Mouse (Mus musculus) liver, postnatal 0 days (tissue): ENCODE results near the gene Gng12. TPM values are rescaled to one million over a fixed set of nuclear protein-coding genes. Genes with fewer than 3 reads are reported as not detected.
A peak's percentile ranks its signal among the peaks of the same experiment; 100 is the strongest.

ENCODE experiments used
- ATAC-seq: fragments of 200-750 bp; cut with Nextera tagmentation; 2 replicates; pipeline ENCODE4 v1.8.0; 2017; ENCODE audit warnings: mild to moderate bottlenecking, moderate library complexity
- DNase-seq: peaks from one replicate; pipeline ENCODE4 v3.0.0-alpha.2; 2016
- H3K27ac ChIP-seq: fragments of 300-500 bp; sonication (generic); 2 replicates; pipeline ENCODE4 v1.5.1; 2014; ENCODE audit warnings: antibody characterized with exemption, moderate library complexity, mild to moderate bottlenecking, low read depth
- H3K27me3 ChIP-seq: fragments of 300-500 bp; sonication (generic); 2 replicates; pipeline ENCODE4 v1.6.1; 2014; ENCODE audit warnings: low read length, control low read depth, mixed read lengths; ENCODE audit not compliant: insufficient read depth
- H3K36me3 ChIP-seq: fragments of 300-500 bp; sonication (generic); replicated peaks from 2 replicates; pipeline ENCODE4 v1.6.1; 2014; ENCODE audit warnings: mild to moderate bottlenecking, control low read depth, low read length, moderate library complexity, mixed read lengths; ENCODE audit not compliant: insufficient read depth
- H3K4me1 ChIP-seq: fragments of 300-500 bp; sonication (generic); 2 replicates; pipeline ENCODE4 v1.6.1; 2014; ENCODE audit warnings: antibody characterized with exemption, mild to moderate bottlenecking, control low read depth; ENCODE audit not compliant: insufficient read depth
- H3K4me2 ChIP-seq: fragments of 300-500 bp; sonication (generic); 2 replicates; pipeline ENCODE4 v1.6.1; 2014; ENCODE audit warnings: low read depth, mild to moderate bottlenecking, low read length, moderate library complexity, mixed read lengths
- H3K4me3 ChIP-seq: fragments of 300-500 bp; sonication (generic); 2 replicates; pipeline ENCODE4 v1.5.1; 2014; ENCODE audit warnings: low read depth, low read length
- H3K9ac ChIP-seq: fragments of 300-500 bp; sonication (generic); replicated peaks from 2 replicates; pipeline ENCODE4 v1.6.1; 2014; ENCODE audit warnings: mild to moderate bottlenecking, moderate library complexity
- H3K9me3 ChIP-seq: fragments of 300-500 bp; sonication (generic); 2 replicates; pipeline ENCODE4 v1.6.1; 2016; ENCODE audit warnings: mild to moderate bottlenecking, control low read depth, low read length, mixed read lengths
- CTCF ChIP-seq: sonication (generic); IDR thresholded peaks from 2 replicates; pipeline ENCODE4 v1.5.1; 2016; ENCODE audit warnings: antibody characterized with exemption, low read depth
- EP300 ChIP-seq: IDR thresholded peaks from 2 replicates; pipeline ENCODE4 v1.6.1; 2016; ENCODE audit warnings: antibody characterized with exemption, low read depth, mild to moderate bottlenecking
- WGBS: fragments of 180-500 bp; shearing (Covaris S2); extraction: QIAGEN DNeasy Blood & Tissue Kit; methylation state at CpG from one replicate; pipeline ENCODE4 v1.1.7; 2014; ENCODE audit not compliant: insufficient replicate concordance; 5-methylcytosine and 5-hydroxymethylcytosine counted together
- polyA plus RNA-seq: library from polyadenylated mRNA; unstranded; fragments of >200 nt; fragmentation: Nextera tagmentation; extraction: Ambion mirVana; gene quantifications from 2 replicates; pipeline ENCODE4 v1.2.1, GENCODE M21; 2015

Gene Gng12
- polyA plus RNA-seq, 1 experiment from 2014 or later: 39.4 TPM

GRCm38 (mm10) chr6:66890349-66891158 lies 5.6 kb upstream of the Gng12 start:
- TF ChIP-seq CTCF: no peak
- no peak for TF ChIP-seq EP300

GRCm38 (mm10) chr6:66893950-66894349 lies 2.2 kb upstream of the Gng12 start:
- ATAC-seq: no peak
- Histone ChIP-seq H3K4me3 (no peak overlapping the region), H3K27me3 (no peaks in the 10 kb centered on the region), H3K4me2 (no peak overlapping the region), H3K9ac (no peak overlapping the region), H3K36me3 (no peaks in the 10 kb centered on the region), H3K9me3 (no peaks in the 10 kb centered on the region), H3K27ac (no peak overlapping the region), H3K4me1 (peaks cover 10% of the 10 kb centered on the region)
- 72% methylated on average over 5 of the region's 5 CpGs for WGBS
- TF ChIP-seq EP300 (no peak), CTCF (no peak)
- DNase-seq: no peak

More at GRCm38 (mm10) chr6:66890349-66891158, 5.6 kb upstream of the Gng12 start:
- Histone ChIP-seq H3K27me3 (no peaks in the 10 kb centered on the region), H3K36me3 (no peaks in the 10 kb centered on the region), H3K4me1 (no peaks in the 10 kb centered on the region), H3K9ac (no peak overlapping the region), H3K27ac (no peak overlapping the region), H3K4me3 (no peak overlapping the region), H3K4me2 (no peak overlapping the region), H3K9me3 (no peaks in the 10 kb centered on the region)
- no peak for DNase-seq
- ATAC-seq: no peak
- WGBS: 59% methylated on average over 3 of the region's 3 CpGs

GRCm38 (mm10) chr6:66894999-66895398 lies 1.2 kb upstream of the Gng12 start:
- Histone ChIP-seq H3K4me1 (peaks cover 13% of the 10 kb centered on the region), H3K36me3 (no peaks in the 10 kb centered on the region), H3K4me3 (no peak overlapping the region), H3K4me2 (no peak overlapping the region), H3K9ac (no peak overlapping the region), H3K27ac (no peak overlapping the region), H3K9me3 (no peaks in the 10 kb centered on the region), H3K27me3 (no peaks in the 10 kb centered on the region)
- no peak for TF ChIP-seq CTCF
- no peak for TF ChIP-seq EP300
- DNase-seq (no peak), ATAC-seq (no peak)
- 20% methylated on average over 1 of the region's 1 CpGs for WGBS

GRCm38 (mm10) chr6:66896921-66897645 lies 886 bp downstream of the Gng12 start:
- DNase-seq (peak; percentile 48), ATAC-seq (no peak)
- H3K27me3 ChIP-seq: no peaks in the 10 kb centered on the region
- peak overlapping the region; percentile 92 for H3K9ac ChIP-seq
- peaks cover 13% of the 10 kb centered on the region for H3K4me1 ChIP-seq
- H3K36me3 ChIP-seq: no peaks in the 10 kb centered on the region
- H3K4me3 ChIP-seq: peak overlapping the region; percentile 91
- H3K4me2 ChIP-seq: peak overlapping the region; percentile 97
- 1% methylated on average over 25 of the region's 25 CpGs for WGBS
- H3K27ac ChIP-seq: peak overlapping the region; percentile 94
- TF ChIP-seq CTCF: no peak
- no peaks in the 10 kb centered on the region for H3K9me3 ChIP-seq

- peak overlapping the region; percentile 91; the same call in 1 of the 2 replicates for H3K4me3 ChIP-seq
- TF ChIP-seq CTCF (no peak), EP300 (no peak)
- peak overlapping the region; percentile 92 for H3K9ac ChIP-seq
- no peaks in the 10 kb centered on the region for H3K9me3 ChIP-seq
- H3K27ac ChIP-seq: no peak overlapping the region
- DNase-seq (no peak), ATAC-seq (no peak)
- peaks cover 13% of the 10 kb centered on the region for H3K4me1 ChIP-seq
- H3K36me3 ChIP-seq: no peaks in the 10 kb centered on the region
- WGBS: 46% methylated on average over 4 of the region's 4 CpGs
- peak overlapping the region; percentile 97 for H3K4me2 ChIP-seq
- no peaks in the 10 kb centered on the region for H3K27me3 ChIP-seq
Measured at GRCm38 (mm10) chr6:66897994-66898393, 1.8 kb downstream of the Gng12 start.

GRCm38 (mm10) chr6:66901926-66902325 lies 5.7 kb downstream of the Gng12 start:
- no peak overlapping the region for H3K9ac ChIP-seq
- TF ChIP-seq EP300 (no peak), CTCF (no peak)
- peaks cover 35% of the 10 kb centered on the region for H3K4me1 ChIP-seq
- ATAC-seq: no peak
- no peaks in the 10 kb centered on the region for H3K36me3 ChIP-seq
- DNase-seq: no peak
- no peaks in the 10 kb centered on the region for H3K27me3 ChIP-seq
- no peaks in the 10 kb centered on the region for H3K9me3 ChIP-seq
- no peak overlapping the region for H3K4me2 ChIP-seq
- H3K27ac ChIP-seq: no peak overlapping the region
- no peak overlapping the region for H3K4me3 ChIP-seq
- 71% methylated on average over 5 of the region's 5 CpGs for WGBS
